Mouse (Mus musculus): ENCODE measurements at regions not wholly inside any gene's neighbourhood (a gene's known extent, or its start where the extent isn't known, plus 50 kb on each side); places are given as distances from the start of the nearest gene placed in this dataset.

DNA sequence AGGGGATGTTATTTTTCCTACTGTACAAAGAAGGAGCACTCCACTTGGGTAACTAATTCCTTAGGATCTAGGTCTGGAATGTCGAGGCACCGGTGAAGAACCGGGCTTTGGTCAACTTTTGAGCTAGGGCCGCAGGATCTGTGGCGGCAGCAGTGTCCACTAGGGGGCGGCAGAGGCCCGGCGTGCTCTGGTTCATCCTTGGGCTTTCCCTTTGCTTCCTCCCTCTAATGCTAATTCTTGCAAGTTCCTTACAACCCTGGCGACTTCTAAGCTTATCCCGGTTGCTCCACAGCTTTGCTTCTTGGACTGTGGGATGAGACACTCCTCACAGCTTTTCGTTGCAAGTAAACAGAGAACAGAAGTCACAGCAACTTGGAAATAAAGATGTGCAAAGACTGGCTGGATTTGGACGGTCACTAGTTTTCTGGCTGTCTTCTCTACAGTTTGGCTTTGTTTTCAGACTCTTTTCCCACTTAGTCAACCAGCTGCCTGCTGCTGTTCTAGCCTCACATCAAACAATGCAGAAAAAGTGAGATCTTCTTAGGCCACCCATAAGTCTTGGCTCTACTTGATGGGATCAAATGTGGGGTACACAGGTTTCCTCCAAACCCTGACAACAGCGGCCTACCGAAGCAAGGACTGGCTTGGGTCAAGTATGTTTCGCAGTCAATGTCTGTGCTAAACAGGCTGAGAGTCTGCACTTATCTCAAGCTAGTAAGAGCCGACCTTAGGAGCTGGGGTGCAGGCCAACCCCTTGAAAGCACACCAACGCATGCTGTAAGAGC lies 51.2 kb upstream of the Tmem72 start:
- peak in 1 of 2 experiments; percentile 62 for DNase-seq (ENCODE audit: low spot score in 2 of 2)

DNA sequence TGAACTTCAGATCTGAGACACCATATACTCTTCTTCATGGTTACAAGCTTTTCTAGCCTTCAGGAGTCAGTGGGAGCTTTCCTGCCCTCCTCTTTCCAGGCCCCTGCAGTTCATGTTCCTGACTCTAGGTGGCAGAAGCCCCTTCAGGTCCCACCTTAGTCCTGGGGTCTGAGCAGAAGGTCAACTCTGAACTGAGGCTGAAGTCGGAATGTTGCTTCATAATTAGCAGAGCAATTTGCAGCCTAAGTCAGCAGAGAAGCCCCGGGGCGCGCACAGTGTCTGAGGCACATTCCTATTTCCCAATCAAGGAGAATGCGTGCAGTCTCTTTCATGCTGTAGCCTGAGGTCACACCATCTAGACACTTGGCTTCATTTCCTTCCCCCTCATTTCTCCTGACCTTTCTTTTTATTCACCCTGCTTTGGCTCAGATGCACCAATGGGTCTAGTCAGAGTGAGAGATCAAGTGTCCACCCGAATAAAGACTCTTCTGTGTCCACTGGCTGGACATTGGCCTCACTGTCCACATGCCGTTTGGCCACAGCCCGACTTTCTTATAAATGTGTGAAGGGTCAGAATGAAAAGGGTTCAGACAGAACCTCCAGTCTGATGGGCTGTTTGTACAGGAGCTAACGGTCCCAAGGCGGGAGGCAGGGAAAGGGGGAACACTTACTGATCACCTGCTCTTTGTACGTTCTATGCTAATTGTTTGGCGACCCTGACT lies 58.4 kb upstream of the Tmem72 start:
- DNase-seq (ENCODE audit: low spot score in 2 of 2): no peak

DNA sequence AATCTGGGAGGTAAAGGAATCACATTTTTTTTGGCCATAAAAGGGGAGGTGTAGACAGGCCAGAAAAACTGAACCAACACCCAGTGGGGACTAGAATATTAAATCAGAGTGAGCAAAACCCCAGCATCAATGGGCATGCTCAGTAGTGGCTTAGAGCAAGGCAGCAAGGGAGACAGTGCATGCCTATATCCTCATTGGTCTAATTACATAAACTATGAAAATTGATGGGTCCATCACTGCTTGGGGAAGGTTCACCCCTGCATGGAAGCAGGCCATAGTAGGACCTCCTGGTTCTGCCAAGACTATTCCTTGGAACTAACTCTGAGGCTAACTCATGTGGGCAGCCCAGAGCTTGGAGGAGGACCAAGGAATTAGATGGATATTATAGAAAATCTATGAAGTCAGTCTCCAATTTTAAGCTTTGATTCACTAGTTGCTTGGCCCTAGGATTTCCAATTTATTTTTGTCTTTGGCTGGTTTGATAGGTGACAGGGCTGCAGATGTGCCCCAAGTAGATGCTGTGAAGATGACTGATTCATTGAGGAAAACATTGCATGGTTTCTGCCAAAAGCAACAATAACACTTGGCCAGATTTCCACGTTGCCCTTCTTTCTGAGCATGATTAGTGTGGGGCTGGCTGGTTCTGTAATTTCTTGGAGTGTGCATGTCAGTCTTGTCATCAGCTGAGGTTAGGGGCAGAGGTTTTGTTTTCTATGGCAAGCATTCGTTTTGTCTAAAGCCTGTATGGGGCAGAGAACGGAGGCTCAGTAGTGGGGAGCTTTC lies 70.0 kb upstream of the Tmem72 start:
- no peak for DNase-seq (ENCODE audit: low spot score in 2 of 2)

DNA sequence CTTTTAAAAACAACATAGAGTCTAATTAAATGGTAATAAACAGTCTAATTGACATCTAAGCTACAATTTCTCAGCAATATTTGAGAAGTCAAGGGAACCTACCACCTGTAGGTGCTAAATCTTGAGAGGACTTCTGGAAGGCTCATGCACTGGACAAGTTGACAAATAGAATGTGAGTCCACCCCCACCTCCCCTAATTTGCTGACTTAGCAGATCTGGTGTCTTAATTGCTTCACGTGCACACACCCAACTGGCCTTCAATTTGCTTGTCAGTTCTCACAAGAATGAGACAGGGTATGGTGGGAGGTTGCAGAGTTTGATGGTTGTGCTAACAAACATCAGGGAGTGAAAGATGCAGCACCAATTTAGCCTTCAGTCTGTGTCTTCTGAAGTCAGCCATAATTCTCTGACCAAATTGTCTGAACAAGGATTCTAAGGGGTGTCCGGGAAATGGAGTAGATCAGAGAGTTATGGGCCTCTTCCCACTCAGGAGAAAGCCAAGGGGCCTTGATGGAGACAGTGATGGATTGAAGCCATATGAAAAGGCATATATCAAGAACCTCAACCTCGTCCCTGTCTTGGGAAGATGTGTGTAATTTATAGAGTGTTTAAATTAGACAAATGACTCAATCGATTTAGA lies 76.7 kb upstream of the Tmem72 start:
- DNase-seq (ENCODE audit: low spot score in 2 of 2): no peak

DNA sequence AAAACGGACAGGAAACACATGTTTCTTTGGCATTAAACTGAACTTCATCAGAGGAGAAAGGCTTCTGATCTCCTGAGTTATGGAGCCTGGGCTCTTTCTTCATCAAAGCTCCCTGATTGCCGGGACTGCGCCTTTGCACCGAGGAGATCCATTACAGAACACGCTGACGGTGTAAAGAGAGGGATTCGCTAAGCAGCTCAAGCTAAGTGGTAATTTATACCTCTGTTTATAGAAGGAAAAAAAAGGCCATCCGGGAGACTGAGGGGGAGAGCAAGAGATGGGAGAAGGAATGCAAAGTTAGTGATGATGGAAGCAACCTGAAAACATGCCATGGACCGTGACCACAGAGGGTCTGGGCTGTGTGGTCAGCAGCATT lies 77.2 kb upstream of the Tmem72 start:
- no peak for DNase-seq (ENCODE audit: low spot score in 2 of 2)

DNA sequence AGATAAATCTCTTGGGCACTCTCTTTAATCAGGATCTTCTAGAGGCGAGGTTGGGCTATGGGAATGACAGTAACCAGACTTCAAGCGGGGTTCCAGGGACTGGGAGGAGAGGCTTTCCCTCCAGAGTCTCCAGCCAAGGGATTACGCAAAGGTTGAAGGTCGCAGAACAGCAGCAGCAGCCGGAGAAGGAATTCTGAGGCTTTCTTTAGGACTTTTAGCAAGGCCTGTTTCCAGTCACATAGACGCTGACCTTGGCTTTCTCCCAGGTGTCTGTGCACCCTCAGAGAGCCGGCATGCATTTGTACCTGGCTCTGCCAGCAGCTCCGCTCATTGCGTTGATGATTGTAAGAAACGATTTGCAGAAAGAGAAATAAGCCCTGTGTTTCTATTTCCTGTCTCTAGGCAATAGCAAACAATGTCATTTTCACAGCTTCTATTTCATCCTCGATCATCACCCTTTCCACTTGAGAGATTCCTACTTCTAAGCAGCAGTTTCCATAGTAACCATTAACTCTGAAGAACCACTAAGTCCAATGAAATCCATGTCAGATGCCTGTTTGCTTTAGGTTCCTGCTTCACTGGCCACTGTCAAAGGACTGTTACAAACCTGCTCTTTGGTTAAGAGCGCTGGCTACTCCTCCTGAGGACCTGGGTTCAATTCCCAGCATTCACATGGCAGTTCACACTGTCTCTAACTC lies 104.7 kb upstream of the Tmem72 start:
- DNase-seq (ENCODE audit: low spot score in 2 of 2): no peak

DNA sequence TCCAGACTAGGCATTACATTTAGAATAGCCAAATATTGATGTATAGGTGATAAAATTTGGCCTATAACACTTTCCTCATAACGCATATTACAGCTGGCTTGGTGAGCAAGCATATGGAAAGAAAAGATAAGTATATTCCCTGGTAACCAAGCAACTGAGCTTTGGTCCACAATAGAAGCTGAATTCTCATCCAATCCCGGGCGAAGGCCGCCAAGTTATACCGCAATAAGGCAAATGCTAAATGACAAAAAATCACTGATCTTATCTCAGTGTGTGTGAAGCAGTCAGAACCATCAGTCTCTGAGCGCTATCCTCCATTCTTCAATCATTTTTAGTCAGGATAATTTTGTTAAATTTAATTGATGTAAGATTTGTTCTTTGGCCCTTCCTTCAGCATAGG lies 105.9 kb upstream of the Tmem72 start:
- DNase-seq (ENCODE audit: low spot score in 2 of 2): no peak

DNA sequence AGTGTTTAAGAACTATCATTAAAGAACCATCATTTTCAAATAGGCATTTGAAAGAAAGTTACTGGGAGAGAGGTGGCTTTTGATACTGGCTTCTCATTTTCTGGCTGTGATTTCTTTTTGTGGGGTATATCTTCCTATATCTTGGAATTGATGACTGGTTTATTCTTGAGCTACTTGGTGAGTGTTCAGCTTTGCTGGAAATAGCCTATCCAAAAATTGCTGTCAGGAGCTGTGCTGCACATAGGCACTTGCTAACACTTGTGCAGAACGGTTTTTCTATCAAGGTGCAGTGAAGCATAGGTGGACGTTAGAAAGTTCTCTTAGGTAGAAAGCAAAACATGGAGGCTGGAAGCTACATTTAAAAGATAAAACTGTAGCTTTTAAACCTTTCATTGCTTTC lies 108.9 kb upstream of the Tmem72 start:
- DNase-seq (ENCODE audit: low spot score in 2 of 2): no peak

DNA sequence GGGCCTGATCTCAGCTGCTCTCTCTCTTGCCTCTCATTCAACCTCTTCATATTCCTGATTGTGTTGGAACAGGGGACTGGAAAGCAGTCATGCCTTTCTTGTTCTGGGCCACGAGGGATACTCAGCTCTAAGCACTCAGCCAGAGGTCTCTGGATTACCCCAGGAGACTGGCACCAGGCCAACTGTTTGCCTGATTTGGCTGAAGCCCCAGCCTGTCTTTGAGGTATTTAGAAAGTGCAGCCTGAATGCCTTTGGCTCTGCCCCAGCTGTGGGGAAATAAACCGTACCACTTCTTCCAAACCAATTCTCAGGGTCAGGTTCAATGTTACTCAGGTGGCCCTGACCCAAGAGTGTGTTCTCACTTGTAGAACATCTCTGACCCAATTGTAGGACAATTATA lies 112.6 kb upstream of the Tmem72 start:
- DNase-seq (ENCODE audit: low spot score in 2 of 2): no peak

DNA sequence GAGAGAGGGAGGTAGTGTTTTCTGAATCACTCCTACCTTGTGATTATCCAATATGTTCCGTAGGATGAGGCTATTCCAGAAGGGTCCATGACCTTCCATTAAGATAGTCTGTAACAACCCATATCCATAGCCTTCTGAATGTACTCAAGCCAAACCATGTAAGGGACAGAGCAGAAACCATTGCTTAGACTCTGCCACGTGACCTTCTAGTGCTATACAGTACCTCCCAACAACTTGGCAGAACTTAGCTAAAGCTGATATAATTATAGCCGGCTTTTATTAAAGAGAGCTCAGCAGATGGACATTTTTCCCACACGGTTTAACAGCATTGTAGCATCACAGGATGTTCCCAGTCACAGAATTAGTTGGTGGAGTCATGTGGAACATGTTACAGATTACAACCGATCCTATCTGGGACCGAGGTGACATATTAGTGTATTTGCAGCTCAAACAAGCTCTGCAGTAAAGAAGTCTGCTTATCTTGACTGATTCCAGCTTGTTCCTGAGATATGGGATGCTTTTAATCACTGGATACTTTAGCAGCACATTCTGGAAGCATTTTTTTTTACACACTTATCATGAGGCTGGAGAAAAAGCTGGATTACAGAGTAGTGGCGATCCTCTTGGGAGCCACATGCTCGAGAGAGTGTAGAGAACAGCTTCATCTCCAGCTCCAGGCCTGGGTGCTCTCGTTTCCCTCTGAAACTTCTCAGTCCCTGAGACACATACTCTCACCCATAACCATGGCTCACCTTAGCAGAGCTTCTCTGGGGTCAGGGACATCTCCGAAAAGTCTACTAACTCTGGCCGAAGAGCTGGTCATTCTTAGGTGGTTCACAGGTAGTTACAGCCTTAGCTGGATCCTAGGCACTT lies 129.5 kb upstream of the Tmem72 start:
- no peak for DNase-seq (ENCODE audit: low spot score in 2 of 2)

DNA sequence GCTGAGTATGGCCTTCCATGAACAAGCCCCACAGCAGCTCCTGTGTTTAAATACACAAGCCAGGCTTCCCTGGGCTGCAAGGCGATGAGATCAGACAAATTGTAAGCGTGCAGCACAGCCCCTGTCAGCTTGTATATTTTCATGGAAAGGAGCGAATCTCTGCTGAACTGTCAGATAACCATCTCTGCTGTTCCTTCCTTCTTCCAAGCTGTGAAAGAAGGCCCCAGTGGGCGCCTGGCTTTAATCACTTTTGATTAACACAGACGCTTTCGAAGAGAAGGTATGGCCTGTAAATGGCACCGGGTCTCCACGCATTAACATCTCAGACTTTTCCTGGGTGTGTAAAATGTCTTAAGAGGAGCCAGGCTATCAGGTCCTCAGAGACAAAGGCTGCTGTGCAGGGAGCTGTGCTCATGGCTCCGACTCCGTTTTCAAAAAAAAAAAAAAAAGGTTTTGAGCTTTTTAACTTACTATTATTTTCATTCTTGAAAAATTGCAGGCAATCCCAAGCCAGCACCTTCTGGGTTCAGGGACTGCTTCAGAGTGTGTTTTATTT lies 131.9 kb upstream of the Tmem72 start:
- no peak for DNase-seq (ENCODE audit: low spot score in 2 of 2)

DNA sequence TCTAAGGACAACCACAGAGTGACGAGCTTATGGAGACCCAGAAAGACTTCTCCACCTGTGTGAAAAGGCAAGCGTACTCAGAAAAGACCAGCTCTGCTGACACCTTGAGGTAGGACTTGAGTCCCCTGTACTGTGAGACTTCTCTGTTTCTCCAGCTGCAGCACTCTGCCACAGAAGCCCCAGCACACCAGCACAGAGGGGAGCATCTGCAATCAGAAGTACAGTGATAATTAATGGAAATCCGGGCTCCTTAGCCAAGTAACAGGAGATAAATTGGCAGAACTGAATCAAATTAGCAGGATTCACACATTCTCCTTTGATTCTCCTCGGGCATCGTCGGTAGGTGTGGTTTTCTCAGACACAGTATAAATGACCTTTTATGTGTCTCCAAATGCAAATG lies 137.3 kb upstream of the Tmem72 start:
- DNase-seq (ENCODE audit: low spot score in 2 of 2): no peak

DNA sequence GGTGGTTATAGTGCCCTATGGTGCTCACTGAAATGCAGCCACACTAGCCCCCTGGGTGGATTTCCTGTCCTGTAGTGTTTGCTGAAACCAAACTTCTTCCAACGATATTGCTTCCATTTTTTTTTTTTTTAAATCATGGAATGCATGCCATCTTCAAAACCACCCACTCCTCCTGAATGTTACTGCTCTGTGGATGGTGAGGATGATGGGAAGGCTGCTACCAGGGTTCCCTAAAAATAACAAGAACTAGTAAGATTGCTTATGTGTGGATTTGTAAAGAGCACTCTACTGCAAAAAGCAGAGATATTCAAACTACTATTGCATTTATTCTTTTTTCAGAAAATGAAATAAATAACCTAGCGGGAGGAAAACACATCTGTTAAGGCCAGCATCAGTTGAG lies 139.4 kb upstream of the Tmem72 start:
- DNase-seq (ENCODE audit: low spot score in 2 of 2): no peak

DNA sequence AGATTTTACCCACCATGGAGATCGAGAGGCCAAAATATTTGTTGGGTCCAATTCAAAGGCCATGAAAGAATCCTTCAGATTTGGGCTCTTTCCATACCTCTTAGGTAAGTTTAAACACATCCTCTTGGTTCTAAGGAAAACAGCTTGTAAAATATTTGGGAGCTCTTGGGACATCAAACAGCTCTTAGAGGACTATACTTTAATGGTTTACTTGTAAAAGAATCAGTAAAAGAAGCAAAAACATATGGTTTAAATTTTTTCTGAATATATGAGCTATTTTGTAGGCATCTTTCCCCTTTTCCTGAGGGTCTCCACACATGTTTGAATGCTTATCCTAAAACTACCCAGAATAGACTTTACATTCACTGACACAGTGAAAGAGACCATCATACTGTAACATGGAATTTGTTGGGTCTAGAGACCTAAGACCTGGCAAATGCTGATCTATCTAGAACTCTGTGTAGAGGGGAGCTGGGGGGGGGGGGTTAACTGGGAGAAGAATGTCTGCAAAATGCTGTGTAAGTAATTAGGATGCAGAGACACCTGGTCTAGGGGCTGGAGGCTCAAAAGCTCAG lies 140.3 kb upstream of the Tmem72 start:
- no peak for DNase-seq (ENCODE audit: low spot score in 2 of 2)

DNA sequence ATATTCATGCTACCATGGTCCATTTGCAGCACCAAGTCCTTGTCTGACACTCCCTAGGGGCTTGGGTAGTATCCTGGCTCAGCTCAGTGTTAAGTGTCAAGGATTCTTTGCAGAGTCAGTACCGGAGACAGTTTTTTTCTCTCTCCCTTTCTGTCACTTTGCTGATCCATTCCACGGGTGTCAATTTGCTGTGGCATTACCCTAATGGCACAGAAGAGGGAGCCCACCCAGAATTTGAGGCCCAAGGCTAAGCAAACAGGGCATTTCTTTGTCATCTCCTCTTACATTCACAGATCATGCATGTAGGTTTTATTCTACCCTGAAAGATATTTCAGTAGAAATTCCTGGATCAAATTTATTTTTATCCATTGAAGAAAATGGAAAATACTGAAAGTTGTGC lies 146.4 kb upstream of the Tmem72 start:
- no peak for DNase-seq (ENCODE audit: low spot score in 2 of 2)

DNA sequence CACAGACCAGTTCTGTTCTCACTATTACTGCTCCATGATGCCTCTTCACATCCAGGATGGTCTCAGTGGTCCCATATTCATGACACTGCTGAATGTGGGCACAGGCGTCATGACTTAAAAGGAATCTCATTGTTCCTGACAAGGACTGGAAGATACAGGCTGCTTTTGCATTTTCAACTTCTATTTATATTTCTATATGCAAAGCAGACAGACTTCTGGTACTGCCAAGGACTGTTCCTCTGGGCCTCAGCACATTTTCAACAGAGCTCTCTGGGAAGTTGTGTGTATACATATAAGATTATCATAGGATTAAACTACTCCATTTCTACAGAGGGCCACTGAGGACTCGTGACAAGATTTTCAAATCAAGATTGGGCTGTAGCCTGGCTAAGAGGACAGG lies 146.9 kb upstream of the Tmem72 start:
- DNase-seq (ENCODE audit: low spot score in 2 of 2): no peak

DNA sequence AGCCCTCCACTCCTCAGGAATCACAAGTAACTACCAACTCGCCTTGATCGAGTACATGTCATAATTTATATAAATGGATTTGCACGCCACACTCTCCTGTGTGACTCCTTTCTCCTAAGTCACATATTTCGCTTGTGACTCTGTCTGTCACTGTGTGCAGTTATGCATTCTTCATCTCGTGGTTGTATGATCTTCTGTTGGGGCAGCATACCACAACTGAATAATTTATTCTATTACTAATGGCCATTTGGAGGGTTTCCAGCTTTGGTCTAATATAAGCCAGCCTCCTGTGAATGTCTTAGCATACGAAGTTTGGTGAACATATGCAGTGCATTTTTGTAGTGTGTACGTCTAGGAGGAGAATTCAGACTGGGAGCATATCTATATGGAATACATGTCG lies 176.6 kb upstream of the Tmem72 start:
- no peak for DNase-seq (ENCODE audit: low spot score in 2 of 2)

DNA sequence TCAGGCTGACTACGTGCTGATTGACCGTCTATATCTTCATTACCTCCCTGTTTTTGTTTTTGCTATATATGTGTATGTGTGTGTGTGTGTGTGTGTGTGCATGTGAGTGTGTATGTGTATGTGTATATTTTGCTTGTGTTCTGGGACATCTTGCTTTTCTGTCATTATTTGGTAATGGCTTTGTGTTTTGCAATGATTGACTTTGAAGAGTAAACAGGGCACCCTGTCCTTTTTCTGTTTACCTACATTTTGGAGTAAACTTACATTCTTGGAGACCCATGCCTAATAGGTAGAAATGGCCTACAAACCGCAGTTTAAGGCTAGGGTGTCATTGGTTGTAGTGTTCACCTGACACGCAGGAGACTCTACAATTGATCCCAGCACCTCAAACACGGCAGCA lies 177.5 kb upstream of the Tmem72 start:
- DNase-seq (ENCODE audit: low spot score in 2 of 2): no peak

DNA sequence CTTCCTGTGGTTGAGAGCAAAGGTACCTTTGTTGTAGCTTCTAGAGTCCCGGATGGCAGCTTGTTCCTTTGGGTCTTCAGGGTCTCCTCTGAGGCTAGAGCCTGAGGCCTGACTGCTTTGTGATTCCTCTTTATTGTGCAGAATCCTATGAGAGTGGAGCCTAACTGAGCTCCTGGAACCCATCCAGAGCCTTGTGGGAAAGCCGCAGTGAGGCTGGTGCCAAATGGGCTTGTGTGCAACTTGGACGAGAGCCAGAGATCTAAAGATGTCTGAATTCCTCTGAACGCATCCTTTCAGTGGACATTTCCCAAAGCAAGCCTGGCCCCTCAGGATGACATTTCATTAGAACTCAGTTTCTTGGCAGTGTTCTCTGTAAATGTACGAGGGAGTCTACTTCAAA lies 178.4 kb upstream of the Tmem72 start:
- no peak for DNase-seq (ENCODE audit: low spot score in 2 of 2)

DNA sequence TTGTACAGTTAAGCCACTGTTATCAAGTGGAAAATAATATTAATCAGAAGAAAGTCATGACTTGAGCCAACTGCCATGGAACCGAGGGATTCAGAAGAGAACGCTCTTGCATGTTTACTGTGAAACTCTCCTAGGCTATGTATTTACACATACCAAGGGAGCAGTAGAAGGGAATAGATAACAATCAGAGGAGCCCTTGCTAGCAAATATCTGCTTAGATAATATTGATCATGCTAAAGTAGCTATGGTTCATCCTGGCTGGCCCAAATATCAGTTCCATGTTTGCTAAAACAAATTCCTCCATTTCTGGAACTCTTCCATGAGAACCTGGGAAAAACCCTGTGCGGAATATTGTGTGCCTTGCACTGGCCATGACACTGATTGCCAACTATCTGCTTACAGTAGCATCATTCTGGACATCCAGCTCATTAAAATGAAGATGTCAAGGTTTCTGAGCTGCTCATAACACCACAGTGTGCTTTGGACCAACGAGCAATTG lies 179.5 kb upstream of the Tmem72 start:
- no peak for DNase-seq (ENCODE audit: low spot score in 2 of 2)

Measured in thymus, postnatal 10 days (tissue).